Mouse (Mus musculus) intestine, embryonic 14.5 days (tissue): ENCODE measurements around the gene Asns. TPM values are rescaled to one million over a fixed set of nuclear protein-coding genes. Genes with fewer than 3 reads are reported as not detected.
A peak's percentile ranks its signal among the peaks of the same experiment; 100 is the strongest.

Experiments used
- ATAC-seq: fragments of 200-750 bp; cut with Nextera tagmentation; replicated peaks from 2 replicates; pipeline ENCODE4 v1.8.0; 2017; ENCODE audit warnings: low read depth, moderate number of reproducible peaks, moderate TSS enrichment, moderate library complexity; ENCODE audit not compliant: low FRiP score, low TSS enrichment
- DNase-seq: peaks from one replicate; pipeline ENCODE4 v3.0.0-alpha.2; 2018; ENCODE audit warnings: low spot score
- H3K27ac ChIP-seq: fragments of 300-500 bp; sonication (generic); 2 replicates; pipeline ENCODE4 v1.5.1; 2014; ENCODE audit warnings: low read depth, mild to moderate bottlenecking, control low read depth
- H3K27me3 ChIP-seq: fragments of 300-500 bp; sonication (generic); replicated peaks from 2 replicates; pipeline ENCODE4 v1.6.1; 2014; ENCODE audit warnings: low read length, control low read depth; ENCODE audit not compliant: control insufficient read depth, insufficient read depth
- H3K36me3 ChIP-seq: fragments of 300-500 bp; sonication (generic); 2 replicates; pipeline ENCODE4 v1.6.1; 2014; ENCODE audit warnings: low read length, control low read depth; ENCODE audit not compliant: control insufficient read depth, insufficient read depth
- H3K4me1 ChIP-seq: fragments of 300-500 bp; sonication (generic); replicated peaks from 2 replicates; pipeline ENCODE4 v1.6.1; 2014; ENCODE audit warnings: low read length, control low read depth, mixed read lengths; ENCODE audit not compliant: control insufficient read depth, insufficient read depth
- H3K4me2 ChIP-seq: fragments of 300-500 bp; sonication (generic); 2 replicates; pipeline ENCODE4 v1.6.1; 2014; ENCODE audit warnings: low read length
- H3K4me3 ChIP-seq: fragments of 300-500 bp; sonication (generic); 2 replicates; pipeline ENCODE4 v1.5.1; 2014; ENCODE audit warnings: low read depth, low read length, control low read depth, mixed read lengths
- H3K9ac ChIP-seq: fragments of 300-500 bp; sonication (generic); 2 replicates; pipeline ENCODE4 v1.6.1; 2014; ENCODE audit warnings: mild to moderate bottlenecking, low read length
- H3K9me3 ChIP-seq: fragments of 300-500 bp; sonication (generic); 2 replicates; pipeline ENCODE4 v1.6.1; 2016; ENCODE audit warnings: low read length, control low read depth; ENCODE audit not compliant: control insufficient read depth
- WGBS: fragments of 180-500 bp; shearing (Covaris S2); extraction: QIAGEN DNeasy Blood & Tissue Kit; methylation state at CpG from one replicate; pipeline ENCODE4 v1.1.7; 2014; 5-methylcytosine and 5-hydroxymethylcytosine counted together
- polyA plus RNA-seq: library from polyadenylated mRNA; unstranded; fragments of >200 nt; fragmentation: Nextera tagmentation; extraction: Ambion mirVana; gene quantifications from 2 replicates; pipeline ENCODE4 v1.2.1, GENCODE M21; 2014

The Asns gene
- polyA plus RNA-seq, result 70.8 and 89.0 TPM in 2 replicates

- peaks cover 4% of the 10 kb centered on the region; the same call in 1 of the 2 replicates for H3K4me1 ChIP-seq
- H3K4me3 ChIP-seq, result peak within 1 kb of the TSS; percentile 70
- H3K4me2 ChIP-seq, result peak within 1 kb of the TSS; percentile 88
- H3K27ac ChIP-seq, result peak within 1 kb of the TSS; percentile 51
- H3K27me3 ChIP-seq, result no peaks in the 10 kb centered on the region
- DNase-seq, result peak; percentile 90
- peak within 1 kb of the TSS; percentile 62 for H3K9ac ChIP-seq
- H3K9me3 ChIP-seq, result no peaks in the 10 kb centered on the region
- no peaks in the 10 kb centered on the region for H3K36me3 ChIP-seq
- ATAC-seq, result peak; percentile 95
- WGBS, result under 1% methylated on average over 49 of the region's 51 CpGs
These were observed at the start of gene Asns for GRCm38 (mm10) chr6:7692884-7693585. TSS of gene Asns (minus strand) at chr6:7693254.

GRCm38 (mm10) chr6:7741721-7742120 is 48.7 kb upstream of the Asns start:
- 69% methylated on average over 3 of the region's 3 CpGs for WGBS
- H3K4me2 ChIP-seq, result no peak overlapping the region
- no peaks in the 10 kb centered on the region for H3K27me3 ChIP-seq
- no peak overlapping the region for H3K27ac ChIP-seq
- no peak overlapping the region for H3K4me3 ChIP-seq
- no peaks in the 10 kb centered on the region for H3K36me3 ChIP-seq
- no peaks in the 10 kb centered on the region for H3K9me3 ChIP-seq
- DNase-seq, result no peak
- H3K9ac ChIP-seq, result no peak overlapping the region
- H3K4me1 ChIP-seq, result no peaks in the 10 kb centered on the region
- ATAC-seq, result no peak

GRCm38 (mm10) chr6:7737842-7738241 is 44.8 kb upstream of the Asns start:
- 85% methylated on average over 2 of the region's 2 CpGs for WGBS
- no peaks in the 10 kb centered on the region for H3K4me1 ChIP-seq

GRCm38 (mm10) chr6:7732754-7733708 is 40.0 kb upstream of the Asns start:
- Histone ChIP-seq H3K4me2 (no peak overlapping the region), H3K27me3 (no peaks in the 10 kb centered on the region), H3K4me1 (no peaks in the 10 kb centered on the region), H3K27ac (no peak overlapping the region), H3K4me3 (no peak overlapping the region), H3K9ac (no peak overlapping the region), H3K9me3 (no peaks in the 10 kb centered on the region), H3K36me3 (no peaks in the 10 kb centered on the region)
- 27% methylated on average over 12 of the region's 12 CpGs for WGBS
- ATAC-seq (peak; percentile 62; the same call in 1 of the 2 replicates), DNase-seq (peak; percentile 93)

More at GRCm38 (mm10) chr6:7737842-7738241, 44.8 kb upstream of the Asns start:
- Histone ChIP-seq H3K9me3 (no peaks in the 10 kb centered on the region), H3K9ac (no peak overlapping the region), H3K27me3 (no peaks in the 10 kb centered on the region), H3K4me2 (no peak overlapping the region), H3K4me3 (no peak overlapping the region), H3K27ac (no peak overlapping the region), H3K36me3 (no peaks in the 10 kb centered on the region)
- no peak for DNase-seq
- no peak for ATAC-seq

- H3K4me3 ChIP-seq, result no peak overlapping the region
- no peak overlapping the region for H3K27ac ChIP-seq
- no peaks in the 10 kb centered on the region for H3K36me3 ChIP-seq
- ATAC-seq (no peak), DNase-seq (no peak)
- WGBS, result 78% methylated on average over 6 of the region's 6 CpGs
- no peak overlapping the region for H3K9ac ChIP-seq
- H3K27me3 ChIP-seq, result no peaks in the 10 kb centered on the region
- no peaks in the 10 kb centered on the region for H3K4me1 ChIP-seq
- H3K9me3 ChIP-seq, result no peaks in the 10 kb centered on the region
- H3K4me2 ChIP-seq, result no peak overlapping the region
These were observed 39.0 kb upstream of the Asns start for GRCm38 (mm10) chr6:7732097-7732496.

GRCm38 (mm10) chr6:7729128-7729527 is 36.1 kb upstream of the Asns start:
- DNase-seq (no peak), ATAC-seq (no peak)
- Histone ChIP-seq H3K27ac (no peak overlapping the region), H3K4me2 (no peak overlapping the region), H3K36me3 (no peaks in the 10 kb centered on the region), H3K27me3 (no peaks in the 10 kb centered on the region), H3K9ac (no peak overlapping the region), H3K9me3 (no peaks in the 10 kb centered on the region), H3K4me3 (no peak overlapping the region), H3K4me1 (no peaks in the 10 kb centered on the region)
- WGBS, result 79% methylated on average over 2 of the region's 2 CpGs

- ATAC-seq (no peak), DNase-seq (no peak)
- Histone ChIP-seq H3K36me3 (no peaks in the 10 kb centered on the region), H3K27ac (no peak overlapping the region), H3K9me3 (no peaks in the 10 kb centered on the region), H3K4me2 (no peak overlapping the region), H3K4me1 (no peaks in the 10 kb centered on the region), H3K27me3 (no peaks in the 10 kb centered on the region), H3K4me3 (no peak overlapping the region), H3K9ac (no peak overlapping the region)
- 91% methylated on average over 5 of the region's 5 CpGs for WGBS
These were observed 35.2 kb upstream of the Asns start for GRCm38 (mm10) chr6:7728241-7728640.

GRCm38 (mm10) chr6:7716236-7716635 is 23.2 kb upstream of the Asns start:
- H3K4me3 ChIP-seq, result no peak overlapping the region
- H3K9me3 ChIP-seq, result no peaks in the 10 kb centered on the region
- WGBS, result 69% methylated on average over 4 of the region's 4 CpGs
- no peak overlapping the region for H3K9ac ChIP-seq
- no peaks in the 10 kb centered on the region for H3K4me1 ChIP-seq
- no peaks in the 10 kb centered on the region for H3K36me3 ChIP-seq
- no peak overlapping the region for H3K27ac ChIP-seq
- H3K27me3 ChIP-seq, result no peaks in the 10 kb centered on the region
- DNase-seq (no peak), ATAC-seq (no peak)
- H3K4me2 ChIP-seq, result no peak overlapping the region
